Mouse (Mus musculus) erythroblast, embryonic 14.5 days (primary cell): ENCODE results near the gene Tmem176a. TPM values are rescaled to one million over a fixed set of nuclear protein-coding genes. Genes with fewer than 3 reads are reported as not detected.

Experiments used
- H3K27me3 ChIP-seq: 2 replicates; pipeline ENCODE4 v1.6.1; 2012; ENCODE audit warnings: inconsistent platforms; ENCODE audit not compliant: control insufficient read depth
- H3K36me3 ChIP-seq: 2 replicates; pipeline ENCODE4 v1.6.1; 2012; ENCODE audit warnings: mild to moderate bottlenecking, inconsistent platforms; ENCODE audit not compliant: control insufficient read depth
- H3K4me1 ChIP-seq: 2 replicates; pipeline ENCODE4 v1.6.1; 2012; ENCODE audit warnings: inconsistent platforms; ENCODE audit not compliant: control insufficient read depth
- H3K4me3 ChIP-seq: replicated peaks from 2 replicates; pipeline ENCODE3; 2012; ENCODE audit warnings: moderate library complexity, mild to moderate bottlenecking, inconsistent platforms
- H3K9me3 ChIP-seq: 2 replicates; pipeline ENCODE4 v1.6.1; 2012; ENCODE audit warnings: low read length, inconsistent platforms, mixed read lengths; ENCODE audit not compliant: control insufficient read depth
- GATA1 ChIP-seq: IDR thresholded peaks from 2 replicates; pipeline ENCODE4 v1.6.1; 2012; ENCODE audit warnings: low read length, inconsistent platforms, mixed read lengths
- TAL1 ChIP-seq: IDR thresholded peaks from 3 replicates; pipeline ENCODE4 v1.6.1; 2012; ENCODE audit warnings: low read length, inconsistent platforms, mixed read lengths
- polyA plus RNA-seq: library from polyadenylated mRNA; stranded (reverse); fragments of >175 nt; gene quantifications from 2 replicates; pipeline ENCODE4 v1.2.3, GENCODE M21; 2012

The Tmem176a gene
- polyA plus RNA-seq, 1 experiment = 0.32 TPM

- H3K36me3 ChIP-seq = no peaks in the 10 kb centered on the region
- TF ChIP-seq TAL1 = no peak
- no peak for TF ChIP-seq GATA1
- H3K9me3 ChIP-seq = no peaks in the 10 kb centered on the region
- H3K4me1 ChIP-seq = no peaks in the 10 kb centered on the region
- H3K27me3 ChIP-seq = no peaks in the 10 kb centered on the region
- H3K4me3 ChIP-seq = no peak overlapping the region
These were observed 15.7 kb upstream of the Tmem176a start for GRCm38 (mm10) chr6:48825016-48825415.

- Histone ChIP-seq H3K27me3 (no peaks in the 10 kb centered on the region), H3K4me1 (no peaks in the 10 kb centered on the region), H3K36me3 (peaks cover 3% of the 10 kb centered on the region; the same call in 1 of the 2 replicates), H3K4me3 (no peak overlapping the region), H3K9me3 (no peaks in the 10 kb centered on the region)
- TF ChIP-seq GATA1 = no peak
- no peak for TF ChIP-seq TAL1
These were observed 11.7 kb upstream of the Tmem176a start for GRCm38 (mm10) chr6:48828976-48829375.

- TF ChIP-seq GATA1 (no peak), TAL1 (no peak)
- no peaks in the 10 kb centered on the region for H3K9me3 ChIP-seq
- H3K4me1 ChIP-seq = no peaks in the 10 kb centered on the region
- no peaks in the 10 kb centered on the region for H3K27me3 ChIP-seq
- peaks cover 8% of the 10 kb centered on the region; the same call in 1 of the 2 replicates for H3K36me3 ChIP-seq
- H3K4me3 ChIP-seq = no peak overlapping the region
These were observed 11.1 kb upstream of the Tmem176a start for GRCm38 (mm10) chr6:48829651-48830050.

DNA sequence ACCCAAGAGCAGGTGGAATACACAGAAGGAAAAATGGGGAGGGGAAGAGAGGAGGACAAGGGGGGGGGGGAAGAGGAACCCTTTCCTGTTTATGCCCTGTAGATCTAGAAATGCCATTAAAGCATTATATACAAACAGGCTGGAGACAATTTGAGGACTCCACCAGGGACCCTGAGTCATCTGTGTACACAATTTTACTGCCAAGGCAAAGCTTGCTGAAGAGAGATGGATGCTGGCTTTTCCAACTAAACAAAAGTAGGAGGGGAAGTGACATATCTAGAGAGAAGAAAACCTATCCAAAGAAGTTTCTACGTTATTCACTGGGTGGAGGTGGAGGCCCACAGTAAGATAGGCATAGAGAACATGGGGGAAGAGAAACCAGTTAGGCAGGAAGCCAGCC is 10.5 kb upstream of the Tmem176a start:
- Histone ChIP-seq H3K9me3 (no peaks in the 10 kb centered on the region), H3K27me3 (no peaks in the 10 kb centered on the region), H3K4me1 (no peaks in the 10 kb centered on the region), H3K36me3 (peaks cover 8% of the 10 kb centered on the region; the same call in 1 of the 2 replicates), H3K4me3 (no peak overlapping the region)
- TF ChIP-seq TAL1 (no peak), GATA1 (no peak)

GRCm38 (mm10) chr6:48831141-48831540 is 9.6 kb upstream of the Tmem176a start:
- peaks cover 10% of the 10 kb centered on the region; the same call in 1 of the 2 replicates for H3K36me3 ChIP-seq
- no peaks in the 10 kb centered on the region for H3K9me3 ChIP-seq
- H3K27me3 ChIP-seq = no peaks in the 10 kb centered on the region
- TF ChIP-seq TAL1 = no peak
- TF ChIP-seq GATA1 = no peak
- no peak overlapping the region for H3K4me3 ChIP-seq
- H3K4me1 ChIP-seq = no peaks in the 10 kb centered on the region

DNA sequence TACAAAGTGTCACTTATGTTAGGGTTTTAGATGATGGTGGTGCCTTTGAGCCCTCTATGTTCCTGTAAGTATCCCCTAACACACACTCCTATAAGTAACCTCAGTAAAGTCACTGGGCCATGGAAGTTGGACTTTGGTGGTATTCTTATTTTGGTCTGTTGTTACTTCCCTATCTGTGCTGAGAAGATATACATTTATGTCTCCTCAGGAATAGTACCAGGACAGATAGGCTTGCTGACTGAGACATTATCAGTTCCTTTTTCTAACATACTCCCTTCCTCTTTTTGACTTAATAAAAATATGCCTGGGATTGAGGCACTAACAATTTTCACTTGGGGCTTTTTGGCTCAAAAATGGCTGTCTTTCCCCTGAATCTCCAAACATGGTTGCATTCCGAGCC is 8.3 kb upstream of the Tmem176a start:
- H3K27me3 ChIP-seq = no peaks in the 10 kb centered on the region
- TF ChIP-seq GATA1 (no peak), TAL1 (no peak)
- H3K4me3 ChIP-seq = no peak overlapping the region
- H3K4me1 ChIP-seq = no peaks in the 10 kb centered on the region
- no peaks in the 10 kb centered on the region for H3K9me3 ChIP-seq
- H3K36me3 ChIP-seq = peaks cover 10% of the 10 kb centered on the region; the same call in 1 of the 2 replicates

DNA sequence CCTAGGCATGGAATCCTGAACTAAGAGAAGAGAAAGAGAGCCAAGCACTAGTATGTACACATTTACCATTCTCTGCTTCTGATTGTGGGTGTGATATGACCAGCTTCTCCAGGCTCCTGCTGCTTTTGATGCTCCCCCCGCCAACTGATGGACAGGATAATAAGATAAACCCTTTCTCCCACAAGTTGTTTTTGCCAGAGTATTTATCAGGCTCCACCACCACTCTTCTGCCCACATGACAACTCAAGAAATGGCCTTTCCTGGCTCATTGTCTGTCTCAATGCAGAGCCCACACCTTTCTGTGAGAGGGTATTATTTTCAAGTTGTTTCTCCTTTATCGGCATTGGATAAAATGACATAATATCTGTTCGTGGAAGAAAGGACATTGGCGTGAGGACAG is 7.2 kb upstream of the Tmem176a start:
- Histone ChIP-seq H3K36me3 (peaks cover 10% of the 10 kb centered on the region; the same call in 1 of the 2 replicates), H3K4me1 (no peaks in the 10 kb centered on the region), H3K4me3 (no peak overlapping the region), H3K9me3 (no peaks in the 10 kb centered on the region), H3K27me3 (no peaks in the 10 kb centered on the region)
- TF ChIP-seq GATA1 (no peak), TAL1 (no peak)

DNA sequence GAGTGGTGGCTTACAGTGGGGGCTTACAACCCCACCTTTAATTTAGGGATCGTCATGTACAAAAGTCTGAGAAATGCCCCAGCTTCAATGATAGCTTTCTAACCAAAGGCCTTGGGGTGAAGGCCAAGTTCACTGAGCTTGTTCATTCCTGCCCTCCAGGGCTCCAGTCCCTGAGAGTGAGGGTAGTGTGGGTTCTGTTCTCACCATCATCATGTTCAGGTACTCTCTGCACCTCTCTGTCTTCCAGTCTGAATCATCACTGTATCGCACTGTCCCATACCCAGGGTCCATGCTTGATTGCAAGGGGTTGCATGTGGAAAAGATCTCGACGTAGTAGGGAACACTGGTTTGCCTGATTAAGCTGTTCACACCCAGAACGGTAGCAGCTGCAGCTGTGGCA is 5.5 kb upstream of the Tmem176a start:
- H3K9me3 ChIP-seq = no peaks in the 10 kb centered on the region
- no peak overlapping the region for H3K4me3 ChIP-seq
- H3K4me1 ChIP-seq = no peaks in the 10 kb centered on the region
- peaks cover 10% of the 10 kb centered on the region; the same call in 1 of the 2 replicates for H3K36me3 ChIP-seq
- H3K27me3 ChIP-seq = no peaks in the 10 kb centered on the region
- no peak for TF ChIP-seq TAL1
- TF ChIP-seq GATA1 = no peak

DNA sequence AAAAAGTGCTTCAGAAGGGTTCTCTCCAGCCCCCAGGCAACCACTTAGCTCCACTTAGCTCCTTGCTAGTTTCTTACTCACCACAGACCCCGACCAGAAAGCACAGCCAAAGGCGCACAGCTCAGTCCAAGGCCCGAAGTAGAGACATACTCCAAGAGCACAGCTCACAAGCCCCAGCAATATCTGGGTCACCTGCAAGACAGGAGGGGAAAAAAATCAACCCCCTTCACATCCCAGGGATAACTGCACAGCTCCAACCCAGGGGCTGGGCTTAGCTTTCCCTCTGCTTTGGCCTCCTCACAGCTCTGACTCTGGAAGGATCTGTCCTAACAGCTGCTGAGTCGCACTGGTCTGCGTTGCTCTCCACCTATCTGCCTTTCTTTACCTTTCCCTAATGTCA is 4.6 kb upstream of the Tmem176a start:
- TF ChIP-seq TAL1 (no peak), GATA1 (no peak)
- H3K4me1 ChIP-seq = no peaks in the 10 kb centered on the region
- no peaks in the 10 kb centered on the region for H3K27me3 ChIP-seq
- H3K36me3 ChIP-seq = peaks cover 10% of the 10 kb centered on the region; the same call in 1 of the 2 replicates
- no peak overlapping the region for H3K4me3 ChIP-seq
- H3K9me3 ChIP-seq = no peaks in the 10 kb centered on the region

- H3K27me3 ChIP-seq = no peaks in the 10 kb centered on the region
- H3K9me3 ChIP-seq = no peaks in the 10 kb centered on the region
- H3K36me3 ChIP-seq = peaks cover 10% of the 10 kb centered on the region; the same call in 1 of the 2 replicates
- no peaks in the 10 kb centered on the region for H3K4me1 ChIP-seq
- no peak overlapping the region for H3K4me3 ChIP-seq
- TF ChIP-seq GATA1 (no peak), TAL1 (no peak)
These were observed 3.2 kb upstream of the Tmem176a start for GRCm38 (mm10) chr6:48837516-48837915.
